Mouse (Mus musculus) thymus, postnatal 14 days (tissue): Measurements from ENCODE around the gene Nadk2.

Source experiments
- DNase-seq: peaks from one replicate; pipeline ENCODE4 v3.0.0; 2021

Nadk2 gene

DNA sequence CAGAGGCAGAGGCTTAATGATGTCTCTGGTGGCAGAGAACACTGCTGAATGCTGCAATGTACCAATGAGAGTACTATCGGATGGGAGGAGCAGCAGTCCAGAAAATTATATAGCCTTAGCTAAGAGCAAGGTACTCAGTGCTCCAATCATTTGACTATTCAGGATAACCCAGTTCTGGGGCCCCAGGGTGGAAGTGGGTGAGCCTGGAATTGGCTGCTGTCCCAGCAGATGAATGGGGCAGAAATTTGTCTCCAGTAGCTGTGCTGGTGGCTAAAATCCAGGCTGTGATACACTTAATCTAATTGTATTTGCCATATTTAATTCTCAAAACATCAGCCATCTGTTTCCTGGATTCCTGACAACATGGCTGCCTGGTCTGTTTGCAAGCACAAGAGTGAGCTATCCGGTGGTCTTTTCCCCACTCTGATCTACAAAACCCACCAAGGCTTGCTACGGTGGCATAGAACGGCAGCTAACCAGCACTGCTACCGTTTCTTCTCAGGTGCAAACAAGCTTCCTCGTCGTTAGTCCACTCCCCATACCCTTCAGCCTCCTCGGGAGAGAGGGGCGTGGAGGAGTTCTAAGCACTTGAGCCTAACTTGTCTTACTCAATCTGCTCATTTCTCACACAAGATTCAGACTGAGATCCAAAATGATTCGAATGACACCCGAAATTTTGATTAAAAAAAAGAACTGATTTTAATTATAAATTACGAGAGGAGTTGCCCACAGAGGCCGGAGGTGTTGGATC, 61.8 kb downstream of the Nadk2 start:
- no peak for DNase-seq

DNA sequence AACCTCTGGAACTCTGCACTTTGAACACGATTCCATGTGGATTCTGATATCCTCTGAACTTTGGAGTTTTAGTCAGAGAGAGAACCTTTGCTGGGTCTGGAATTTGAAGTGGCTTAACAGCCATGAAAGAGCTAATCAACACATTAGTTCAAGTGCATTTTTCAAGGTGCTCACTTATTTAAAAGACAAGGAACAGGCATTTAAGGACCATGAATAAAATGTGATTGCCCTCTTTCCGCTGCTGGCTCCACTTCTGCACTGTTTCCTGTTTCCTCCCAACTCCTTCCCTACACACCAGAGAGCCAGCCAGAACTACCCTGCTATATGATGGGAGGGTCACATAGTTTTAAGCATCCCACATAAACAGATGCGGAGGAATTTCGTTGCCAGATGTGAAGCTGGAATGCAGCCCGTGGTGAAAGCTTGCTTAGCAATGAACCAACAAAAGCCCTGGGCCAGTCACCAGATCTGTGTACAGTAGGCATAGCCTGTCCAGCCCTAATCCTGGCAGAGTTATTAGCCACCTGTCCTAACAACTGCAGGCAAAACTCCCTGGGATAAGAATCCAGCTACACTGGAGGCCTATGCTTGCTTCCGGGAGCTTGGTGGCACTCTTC, 63.9 kb downstream of the Nadk2 start:
- no peak for DNase-seq

DNA sequence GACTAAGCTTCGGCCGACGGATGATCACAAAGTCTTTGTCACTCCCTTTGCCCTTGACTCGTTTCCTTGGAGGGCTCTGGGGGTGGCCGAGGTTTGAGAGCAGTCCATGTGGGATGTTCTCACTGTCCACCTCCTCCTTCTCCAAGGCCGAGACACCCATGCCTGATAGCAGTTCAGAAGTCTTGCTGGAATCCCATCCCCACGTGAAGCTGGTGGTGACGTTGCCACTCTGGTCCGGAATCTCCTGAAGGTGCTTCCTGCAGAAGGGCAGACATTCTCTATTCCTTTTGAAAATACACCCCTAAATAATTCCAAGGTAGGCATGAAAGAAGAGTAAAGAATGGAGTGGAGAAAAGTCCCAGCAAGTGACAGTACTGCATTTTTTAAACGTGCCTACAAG, 68.4 kb downstream of the Nadk2 start:
- peak; percentile 23 for DNase-seq

DNA sequence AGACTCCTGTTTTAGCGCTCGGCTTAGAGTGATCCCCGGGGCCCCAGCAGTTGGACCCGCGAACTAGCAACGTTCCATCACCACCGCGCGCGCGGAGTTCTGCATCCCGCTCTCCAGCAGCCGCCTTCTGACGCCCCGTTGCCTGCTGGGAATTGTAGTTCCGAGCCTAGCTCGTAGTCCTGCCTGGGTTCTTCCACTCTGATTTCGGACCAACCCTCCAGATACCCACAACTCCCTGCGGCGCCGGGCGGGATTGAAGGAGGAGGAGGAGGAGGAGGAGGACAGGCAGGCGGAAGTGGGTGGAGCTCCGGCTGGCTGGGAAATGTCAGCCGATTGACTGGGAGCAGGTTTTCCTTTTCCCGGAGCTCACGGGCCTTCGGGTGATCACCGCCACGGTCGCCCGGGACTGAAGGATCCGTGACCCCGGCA, 69.2 kb downstream of the Nadk2 start, which contains the start of gene Lmbrd2:
Gene Lmbrd2 (plus strand): TSS at position 299 of the 429 bp plus-strand sequence.
- DNase-seq, result peak; percentile 97

DNA sequence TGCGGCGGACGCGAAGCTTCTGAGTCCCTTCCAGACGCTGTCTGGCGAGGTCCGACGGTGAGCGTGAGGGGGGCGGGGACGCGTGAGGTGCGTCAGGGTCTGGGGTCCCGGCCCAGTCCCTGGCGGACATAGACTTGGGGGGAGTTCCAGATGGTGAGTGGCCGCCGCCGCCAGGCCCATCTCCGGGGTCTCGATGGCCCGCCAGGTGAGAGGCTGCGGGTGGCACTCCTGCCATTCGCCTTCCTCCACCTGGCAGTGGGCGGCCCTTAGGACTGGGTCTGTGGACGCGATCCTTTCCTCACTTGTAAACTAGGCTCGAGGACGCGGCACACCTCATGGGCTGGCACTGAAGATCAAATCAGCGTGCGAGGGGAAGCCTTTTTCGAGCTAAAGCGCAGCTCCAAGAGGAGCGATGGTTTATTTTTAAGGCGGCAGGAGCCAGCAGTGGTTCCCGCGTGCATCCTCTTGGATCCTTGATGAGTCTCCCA, 69.7 kb downstream of the Nadk2 start:
- no peak for DNase-seq

DNA sequence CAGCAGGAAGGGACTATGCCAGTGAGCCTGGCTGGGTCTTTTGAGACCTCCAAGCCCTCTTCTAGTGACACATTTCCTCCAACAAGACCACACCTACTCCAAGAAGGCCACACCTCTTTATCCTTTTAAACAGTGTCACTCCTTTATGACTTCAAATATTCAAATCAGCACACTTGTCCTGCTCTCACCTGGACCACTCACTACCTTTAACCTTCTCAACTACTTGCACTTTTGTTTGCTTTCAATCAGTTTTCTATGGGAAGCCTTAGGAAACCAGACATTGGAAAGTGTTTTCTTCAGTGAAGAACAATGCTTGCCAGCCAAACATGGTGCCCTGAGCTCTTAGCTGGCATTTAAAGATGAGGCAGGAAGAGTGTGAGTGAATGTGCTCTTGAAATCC, 84.3 kb downstream of the Nadk2 start, which contains the start of gene Skp2:
Gene Skp2 (minus strand): TSS at position 101 of the 400 bp plus-strand sequence.
- DNase-seq, result no peak
